Mouse (Mus musculus) liver, adult 2 months (tissue): ENCODE data around the gene Fam151a. TPM values are rescaled to one million over a fixed set of nuclear protein-coding genes. Genes with fewer than 3 reads are reported as not detected.
"Not testable (repeated sequence)": the region's sequence is repeated elsewhere in the genome, so short reads cannot be mapped to it uniquely, and the experiment has no call there.

Experiments
- DNase-seq: peaks from one replicate; pipeline ENCODE4 v3.0.0-alpha.2; 2011; ENCODE audit warnings: low read depth, low spot score; ENCODE audit errors: extremely low read depth
- H3K27ac ChIP-seq: fragments of 200-500 bp; replicated peaks from 2 replicates; pipeline ENCODE4 v1.5.1; 2012; ENCODE audit warnings: low read depth, mild to moderate bottlenecking, control low read depth, inconsistent platforms, low read length; ENCODE audit not compliant: insufficient read depth
- H3K27me3 ChIP-seq: fragments of 200-500 bp; 2 replicates; pipeline ENCODE4 v1.6.1; 2012; ENCODE audit warnings: mild to moderate bottlenecking, moderate library complexity, low read length, inconsistent platforms; ENCODE audit not compliant: control insufficient read depth, insufficient read depth
- H3K36me3 ChIP-seq: fragments of 200-500 bp; 2 replicates; pipeline ENCODE4 v1.6.1; 2012; ENCODE audit warnings: low read length, inconsistent platforms; ENCODE audit not compliant: control insufficient read depth, insufficient read depth
- H3K4me1 ChIP-seq: fragments of 200-500 bp; 2 replicates; pipeline ENCODE4 v1.6.1; 2011; ENCODE audit warnings: low read length; ENCODE audit not compliant: control insufficient read depth, insufficient read depth
- H3K4me3 ChIP-seq: fragments of 200-500 bp; 2 replicates; pipeline ENCODE4 v1.5.1; 2011; ENCODE audit warnings: low read depth, mild to moderate bottlenecking, control low read depth, low read length, moderate library complexity; ENCODE audit not compliant: insufficient read depth
- H3K79me2 ChIP-seq: fragments of 200-500 bp; 2 replicates; pipeline ENCODE4 v1.6.1; 2012; ENCODE audit warnings: inconsistent platforms, mild to moderate bottlenecking, low read length, moderate library complexity; ENCODE audit not compliant: control insufficient read depth, insufficient read depth
- H3K9ac ChIP-seq: fragments of 200-500 bp; 2 replicates; pipeline ENCODE4 v1.6.1; 2012; ENCODE audit warnings: low read depth, mild to moderate bottlenecking, control low read depth, inconsistent platforms, low read length
- CTCF ChIP-seq: fragments of 200-500 bp; IDR thresholded peaks from 2 replicates; pipeline ENCODE4 v1.5.1; 2011; ENCODE audit warnings: low read depth, low read length, control low read depth
- POLR2A ChIP-seq: fragments of 200-500 bp; IDR thresholded peaks from 2 replicates; pipeline ENCODE4 v1.6.1; 2011; ENCODE audit warnings: low read length, control low read depth; ENCODE audit not compliant: insufficient read depth; ENCODE audit errors: extremely low read depth
- WGBS: fragments of 180-500 bp; shearing (Covaris S2); methylation state at CpG from one replicate; pipeline ENCODE4 v1.1.7; 2018; 5-methylcytosine and 5-hydroxymethylcytosine counted together
- polyA plus RNA-seq: library from polyadenylated mRNA; depleted of rRNA; stranded (reverse); fragments of >200 nt; gene quantifications from 2 replicates; pipeline ENCODE4 v1.2.3, GENCODE M21; 2012
- total RNA-seq: library from RNA; depleted of rRNA; stranded (reverse); fragments of >200 nt; gene quantifications from 2 replicates; pipeline ENCODE4 v1.2.3, GENCODE M21; 2014

The Fam151a gene
- total and polyA plus RNA-seq, 2 experiments: not detected

DNA sequence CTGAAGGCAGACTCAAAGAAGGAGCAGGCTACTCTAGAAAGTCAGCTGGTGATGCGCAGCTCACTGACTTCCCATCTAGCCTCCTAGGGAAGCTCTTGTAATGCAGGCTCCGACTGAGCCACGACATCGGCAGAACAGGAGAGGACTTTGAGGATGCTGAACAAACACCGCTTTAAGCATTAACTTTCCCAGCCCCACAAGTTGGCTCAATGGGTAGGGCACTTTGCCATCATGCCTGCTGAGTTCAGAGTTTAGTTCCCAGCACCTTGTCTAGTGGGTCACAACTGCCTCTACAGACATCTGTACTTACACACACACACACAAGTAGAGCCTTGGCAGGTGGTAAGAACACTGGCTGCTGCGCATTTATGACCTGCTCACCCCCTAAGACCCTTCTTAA is 18.0 kb downstream of the Fam151a start:
- WGBS: 57% methylated on average over 6 of the region's 6 CpGs
- H3K4me1 ChIP-seq: no peaks in the 10 kb centered on the region
- TF ChIP-seq POLR2A: no peak
- no peaks in the 10 kb centered on the region for H3K27me3 ChIP-seq
- peak; percentile 75 for DNase-seq
- no peaks in the 10 kb centered on the region for H3K79me2 ChIP-seq
- no peaks in the 10 kb centered on the region for H3K36me3 ChIP-seq
- no peak overlapping the region for H3K27ac ChIP-seq
- no peak overlapping the region for H3K9ac ChIP-seq
- H3K4me3 ChIP-seq: no peak overlapping the region

DNA sequence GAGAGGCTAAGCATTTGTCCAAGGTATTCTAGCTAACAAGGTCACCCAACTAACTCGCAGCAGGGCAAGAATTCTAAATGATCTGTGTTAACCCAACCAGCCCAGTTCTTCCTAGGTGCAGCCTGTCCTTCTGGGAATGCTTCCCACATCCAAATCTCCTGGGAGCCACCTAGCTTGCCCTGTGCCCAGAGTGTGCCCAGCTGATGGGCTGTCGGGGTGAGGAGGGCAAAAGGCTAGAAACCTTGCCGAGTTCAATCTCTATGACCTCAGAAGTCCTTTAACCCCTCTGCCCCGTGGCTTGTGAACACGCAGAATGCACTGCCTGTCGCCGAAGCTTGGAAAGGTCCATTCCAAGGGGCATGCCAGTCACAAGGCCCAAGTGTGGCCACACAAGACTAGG is 30.5 kb downstream of the Fam151a start:
- H3K79me2 ChIP-seq: no peaks in the 10 kb centered on the region
- no peak for TF ChIP-seq CTCF
- no peak for TF ChIP-seq POLR2A
- no peaks in the 10 kb centered on the region for H3K27me3 ChIP-seq
- peak overlapping the region; percentile 70 for H3K27ac ChIP-seq
- 22% methylated on average over 7 of the region's 7 CpGs for WGBS
- peak; percentile 95 for DNase-seq
- no peak overlapping the region for H3K4me3 ChIP-seq
- peaks cover 14% of the 10 kb centered on the region for H3K4me1 ChIP-seq
- H3K9ac ChIP-seq: no peak overlapping the region
- H3K36me3 ChIP-seq: no peaks in the 10 kb centered on the region

DNA sequence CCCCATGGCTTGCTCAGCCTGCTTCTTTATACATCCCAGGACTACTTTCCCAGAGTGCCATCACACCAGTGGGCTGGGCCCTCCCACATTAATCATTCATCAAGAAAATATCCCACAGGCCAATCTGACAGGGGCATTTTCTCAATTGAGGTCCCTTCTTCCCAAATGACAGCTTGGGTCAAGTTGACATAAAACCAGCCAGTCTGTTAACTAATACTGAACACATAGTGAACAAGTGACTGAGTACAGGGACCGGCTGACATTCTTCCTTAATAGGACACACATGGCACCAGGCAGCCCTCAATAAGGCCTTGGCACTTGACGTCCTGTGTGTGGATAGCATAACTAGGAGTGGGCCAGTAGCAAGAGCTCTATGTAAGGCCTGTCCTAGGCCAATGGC is 35.6 kb downstream of the Fam151a start:
- Histone ChIP-seq H3K27me3 (no peaks in the 10 kb centered on the region), H3K36me3 (no peaks in the 10 kb centered on the region), H3K79me2 (no peaks in the 10 kb centered on the region), H3K9ac (no peak overlapping the region), H3K4me3 (no peak overlapping the region), H3K27ac (no peak overlapping the region), H3K4me1 (peaks cover 8% of the 10 kb centered on the region)
- WGBS: 51% methylated on average over 2 of the region's 2 CpGs
- TF ChIP-seq CTCF (no peak), POLR2A (no peak)
- DNase-seq: peak; percentile 62

DNA sequence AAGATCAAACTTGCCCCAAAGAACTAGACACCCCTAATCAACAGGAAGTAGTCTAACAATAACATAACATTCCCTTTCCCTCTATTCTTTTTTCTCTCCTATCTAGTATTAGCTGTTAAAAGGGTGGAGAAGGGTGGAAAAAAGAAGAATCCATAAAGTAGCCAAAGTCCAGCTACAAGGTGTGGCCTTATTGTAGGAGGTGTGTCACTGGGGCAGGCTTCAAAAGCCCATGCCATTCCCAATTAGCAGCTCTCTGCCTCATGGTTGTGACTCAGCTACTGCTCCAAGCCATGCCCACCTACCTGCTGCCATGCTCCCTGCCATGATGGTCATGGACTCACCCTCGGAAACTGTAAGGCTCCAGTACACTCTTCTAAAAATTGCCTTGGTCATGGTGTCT is 38.9 kb downstream of the Fam151a start:
- Histone ChIP-seq H3K4me3 (no peak overlapping the region), H3K9ac (no peak overlapping the region), H3K27ac (no peak overlapping the region), H3K27me3 (no peaks in the 10 kb centered on the region), H3K79me2 (no peaks in the 10 kb centered on the region), H3K36me3 (no peaks in the 10 kb centered on the region), H3K4me1 (peaks cover 7% of the 10 kb centered on the region)
- no peak for DNase-seq
- 94% methylated on average over 1 of the region's 1 CpGs for WGBS
- TF ChIP-seq POLR2A (no peak), CTCF (no peak)

DNA sequence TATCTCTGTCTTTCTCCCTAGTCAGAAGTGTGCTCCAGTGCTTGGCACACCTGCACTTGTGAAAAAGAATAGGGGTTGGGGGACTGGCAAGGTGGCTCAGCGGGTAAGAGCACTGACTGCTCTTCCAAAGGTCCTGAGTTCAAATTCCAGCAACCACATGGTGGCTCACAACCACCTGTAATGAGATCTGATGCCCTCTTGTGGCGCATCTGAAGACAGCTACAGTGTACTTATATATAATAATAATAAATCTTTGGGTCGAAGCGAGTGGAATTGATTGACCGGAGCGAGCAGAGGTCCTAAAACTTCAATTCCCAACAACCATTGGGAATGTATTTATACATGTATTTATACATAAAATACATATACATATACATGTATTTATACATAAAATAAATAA is 42.1 kb downstream of the Fam151a start:
- 93% methylated on average over 6 of the region's 6 CpGs for WGBS
- not testable (repeated sequence) for H3K27ac ChIP-seq, DNase-seq, H3K4me3 ChIP-seq, H3K27me3 ChIP-seq, H3K36me3 ChIP-seq, H3K9ac ChIP-seq, H3K79me2 ChIP-seq
- peaks cover 13% of the 10 kb centered on the region for H3K4me1 ChIP-seq

DNA sequence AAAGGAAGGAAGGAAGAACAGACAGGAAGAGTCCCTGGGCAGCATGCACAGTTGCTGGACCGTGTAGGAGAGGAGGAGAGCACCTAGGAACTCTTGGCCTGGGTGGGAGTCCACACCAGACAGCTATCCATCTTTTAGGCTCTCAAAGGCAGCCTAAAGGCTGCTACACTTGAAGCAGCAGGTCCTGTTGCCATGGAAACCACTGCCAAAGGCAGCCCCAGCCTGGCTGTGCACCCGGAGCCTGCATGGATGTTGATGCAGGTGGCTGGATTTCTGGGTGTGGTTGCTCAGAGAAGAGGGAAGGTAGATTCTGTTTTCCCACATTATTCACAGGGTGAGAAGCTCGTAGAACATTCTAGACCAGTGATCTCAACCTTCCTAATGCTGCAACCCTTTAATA is 43.3 kb downstream of the Fam151a start:
- no peaks in the 10 kb centered on the region for H3K79me2 ChIP-seq
- peaks cover 13% of the 10 kb centered on the region for H3K4me1 ChIP-seq
- no peak for DNase-seq
- no peaks in the 10 kb centered on the region for H3K27me3 ChIP-seq
- H3K27ac ChIP-seq: no peak overlapping the region
- H3K36me3 ChIP-seq: no peaks in the 10 kb centered on the region
- H3K9ac ChIP-seq: no peak overlapping the region
- TF ChIP-seq CTCF: no peak
- TF ChIP-seq POLR2A: no peak
- WGBS: 84% methylated on average over 3 of the region's 3 CpGs
- H3K4me3 ChIP-seq: no peak overlapping the region
